9 mouse cellular contexts compared by ENCODE assay signal in genomic region chr14:55898947-55899346, GRCm38 (mm10). TPM values are rescaled to one million over a fixed set of nuclear protein-coding genes. Genes with fewer than 3 reads are reported as not detected.
DNase-seq lines count a peak whose midpoint lies in the region; ATAC-seq and TF ChIP-seq lines count a peak whose summit lies in the region.
"Had no signal": no experiment of that assay in that cellular context is flagged by ENCODE, and none has a peak within 500 bp of the region (broad histone marks: within the 10 kb centered on the region; RNA-seq: fewer than 3 reads in every experiment).

No protein-coding gene starts in this region.

- ATAC-seq in lung, embryonic 14.5 days (ENCODE audit: insufficient read depth) = no peak
- no peak for ATAC-seq in intestine, postnatal 0 days
- no peak for ATAC-seq in stomach, embryonic 15.5 days (ENCODE audit: insufficient read depth, low FRiP score, low read depth)

- H3K4me1 ChIP-seq in lung, embryonic 14.5 days (ENCODE audit: insufficient read depth) = 0 out of 2 replicates have a peak, but pooled peaks cover 7% of the 10 kb centered on the region
- H3K4me1 ChIP-seq in intestine, postnatal 0 days (replicated peaks; ENCODE audit: control insufficient read depth, insufficient read depth, low read length) = peaks cover 4% of the 10 kb centered on the region
- H3K4me1 ChIP-seq in stomach, embryonic 15.5 days = peaks cover 19% of the 10 kb centered on the region; the same call in 1 of the 2 replicates

- peak overlapping the region; percentile 41 for H3K4me3 ChIP-seq in lung, embryonic 14.5 days (ENCODE audit: low read depth, low read length)
- no peak overlapping the region for H3K4me3 ChIP-seq in intestine, postnatal 0 days (ENCODE audit: low read depth, low read length)
- peak overlapping the region; percentile 46; the same call in 1 of the 2 replicates for H3K4me3 ChIP-seq in stomach, embryonic 15.5 days (replicated peaks)

- H3K27ac ChIP-seq in lung, embryonic 14.5 days (ENCODE audit: low read depth) = no peak overlapping the region; the same call in 1 of the 2 replicates
- H3K27ac ChIP-seq in intestine, postnatal 0 days (ENCODE audit: low read depth, low read length) = no peak overlapping the region
- H3K27ac ChIP-seq in stomach, embryonic 15.5 days = 0 out of 2 replicates have a peak overlapping the region, but pooled peaks have one; percentile 72

- no peaks in the 10 kb centered on the region for H3K9me3 ChIP-seq in lung, embryonic 14.5 days (ENCODE audit: low read depth, low read length)
- no peaks in the 10 kb centered on the region for H3K9me3 ChIP-seq in intestine, postnatal 0 days (ENCODE audit: control insufficient read depth)
- H3K9me3 ChIP-seq in stomach, embryonic 15.5 days = no peaks in the 10 kb centered on the region

- 82% methylated on average over 7 of the region's 7 CpGs for WGBS in lung, embryonic 14.5 days
- WGBS in intestine, postnatal 0 days = 91% methylated on average over 7 of the region's 7 CpGs
- 86% methylated on average over 7 of the region's 7 CpGs for WGBS in stomach, embryonic 15.5 days

- peak; percentile 58 for DNase-seq in cerebellum, adult 9-11 months
- DNase-seq in cerebellum, postnatal 36 days = no peak
- no peak for DNase-seq in lung, embryonic 14.5 days
- DNase-seq in lung, postnatal 4 days = no peak
- DNase-seq in spleen, postnatal 36 days (ENCODE audit: low spot score in 2 of 2) = no peak
- no peak for DNase-seq in urinary bladder, postnatal 10 days (ENCODE audit: low spot score)
- DNase-seq: lung, postnatal 14 days had no signal

- H3K4me2 ChIP-seq in lung, embryonic 14.5 days = peak overlapping the region; percentile 94
- peak overlapping the region; percentile 92; the same call in 1 of the 2 replicates for H3K4me2 ChIP-seq in intestine, postnatal 0 days (replicated peaks; ENCODE audit: low read depth)
- peak overlapping the region; percentile 66 for H3K4me2 ChIP-seq in stomach, embryonic 15.5 days

- TF ChIP-seq CTCF in lung, embryonic 14.5 days (IDR thresholded peaks at IDR 0.05; ENCODE audit: low read depth) = no peak
- TF ChIP-seq CTCF in intestine, postnatal 0 days (IDR thresholded peaks at IDR 0.05; ENCODE audit: low read depth) = no peak

- H3K36me3 ChIP-seq in lung, embryonic 14.5 days (ENCODE audit: insufficient read depth) = peaks cover 43% of the 10 kb centered on the region
- H3K36me3 ChIP-seq in intestine, postnatal 0 days (ENCODE audit: control insufficient read depth, insufficient read depth) = peaks cover 37% of the 10 kb centered on the region
- peaks cover 38% of the 10 kb centered on the region for H3K36me3 ChIP-seq in stomach, embryonic 15.5 days

- no peak overlapping the region; the same call in 1 of the 2 replicates for H3K9ac ChIP-seq in lung, embryonic 14.5 days
- no peak overlapping the region for H3K9ac ChIP-seq in intestine, postnatal 0 days (ENCODE audit: low read depth, low read length)
- no peak overlapping the region for H3K9ac ChIP-seq in stomach, embryonic 15.5 days

- H3K27me3 ChIP-seq in lung, embryonic 14.5 days (ENCODE audit: insufficient read depth, low read length) = no peaks in the 10 kb centered on the region
- H3K27me3 ChIP-seq in intestine, postnatal 0 days (replicated peaks; ENCODE audit: control insufficient read depth, insufficient read depth, low read length) = no peaks in the 10 kb centered on the region
- no peaks in the 10 kb centered on the region for H3K27me3 ChIP-seq in stomach, embryonic 15.5 days (replicated peaks)

RNA-seq across cellular contexts. Expression of gene Sdr39u1, which starts 1.1 kb away (rescaled TPM):
- polyA plus RNA-seq in lung, embryonic 14.5 days (2014; fragmentation: Nextera tagmentation; extraction: Ambion mirVana) = 44.3 and 47.2 TPM in 2 replicates
- 70.9 and 71.5 TPM in 2 replicates for polyA plus RNA-seq in intestine, postnatal 0 days (2015; fragmentation: Nextera tagmentation; extraction: Ambion mirVana)
- 56.0 and 65.7 TPM in 2 replicates for polyA plus RNA-seq in stomach, embryonic 15.5 days (2015; fragmentation: Nextera tagmentation; extraction: Ambion mirVana)

RNA-seq across cellular contexts. Expression of gene Khnyn, which starts 14.2 kb away (rescaled TPM):
- polyA plus RNA-seq in lung, embryonic 14.5 days (2014; fragmentation: Nextera tagmentation; extraction: Ambion mirVana) = 11.0 and 13.7 TPM in 2 replicates
- polyA plus RNA-seq in intestine, postnatal 0 days (2015; fragmentation: Nextera tagmentation; extraction: Ambion mirVana) = 5.1 and 6.3 TPM in 2 replicates
- polyA plus RNA-seq in stomach, embryonic 15.5 days (2015; fragmentation: Nextera tagmentation; extraction: Ambion mirVana) = 16.5 and 18.1 TPM in 2 replicates

RNA-seq across cellular contexts. Expression of gene Cbln3, which starts 14.8 kb away (rescaled TPM):
- polyA plus RNA-seq in lung, embryonic 14.5 days (2014; fragmentation: Nextera tagmentation; extraction: Ambion mirVana) = 1.4 and 1.9 TPM in 2 replicates
- 0.16 and 0.26 TPM in 2 replicates for polyA plus RNA-seq in intestine, postnatal 0 days (2015; fragmentation: Nextera tagmentation; extraction: Ambion mirVana)
- 0.42 and 0.46 TPM in 2 replicates for polyA plus RNA-seq in stomach, embryonic 15.5 days (2015; fragmentation: Nextera tagmentation; extraction: Ambion mirVana)

RNA-seq across cellular contexts. Expression of gene Nynrin, which starts 45.1 kb away (rescaled TPM):
- polyA plus RNA-seq in lung, embryonic 14.5 days (2014; fragmentation: Nextera tagmentation; extraction: Ambion mirVana) = 18.7 and 19.4 TPM in 2 replicates
- polyA plus RNA-seq in intestine, postnatal 0 days (2015; fragmentation: Nextera tagmentation; extraction: Ambion mirVana) = 2.2 and 2.5 TPM in 2 replicates
- 15.4 and 18.5 TPM in 2 replicates for polyA plus RNA-seq in stomach, embryonic 15.5 days (2015; fragmentation: Nextera tagmentation; extraction: Ambion mirVana)

RNA-seq across cellular contexts. Expression of gene Cma1, which starts 45.5 kb away (rescaled TPM):
- polyA plus RNA-seq in lung, embryonic 14.5 days (2014; fragmentation: Nextera tagmentation; extraction: Ambion mirVana) = 3.7 and 4.4 TPM in 2 replicates
- polyA plus RNA-seq in intestine, postnatal 0 days (2015; fragmentation: Nextera tagmentation; extraction: Ambion mirVana) = 5.8 and 6.4 TPM in 2 replicates
- polyA plus RNA-seq in stomach, embryonic 15.5 days (2015; fragmentation: Nextera tagmentation; extraction: Ambion mirVana) = 23.0 and 27.4 TPM in 2 replicates
